Mouse (Mus musculus): ENCODE data around the gene Grasp. TPM values are rescaled to one million over a fixed set of nuclear protein-coding genes. Genes with fewer than 3 reads are reported as not detected.

The Grasp gene
- 10 to 100 TPM; 84.2 to 95.8 TPM for total RNA-seq (2021)

- peak; percentile 88 to 94 for DNase-seq (ENCODE audit: low spot score in 2 of 2)
- intact Hi-C loops (cut with DNase I): loop anchor here (1.0 to 10.0 kb wide), 4 partner anchors 11 to 851 kb away; partner anchors contain the start of gene Eif4b
Observed at GRCm38 (mm10) chr15:101224006-101224906, at the start of gene Grasp. Grasp (plus strand) TSS chr15:101224188.

- no peak for DNase-seq (ENCODE audit: low spot score in 2 of 2)
- intact Hi-C loops (cut with DNase I): loop anchor here (2.0 kb wide), 1 partner anchor 24 kb away; no protein-coding TSS in a partner anchor
Observed at GRCm38 (mm10) chr15:101174294-101175130, 49.5 kb upstream of the Grasp start.

- intact Hi-C loops (cut with DNase I): loop anchor here (2.0 kb wide), 1 partner anchor 24 kb away; no protein-coding TSS in a partner anchor
Observed at GRCm38 (mm10) chr15:101175131-101175460, 48.9 kb upstream of the Grasp start.

GRCm38 (mm10) chr15:101175613-101176283, 48.2 kb upstream of the Grasp start:
- intact Hi-C loops (cut with DNase I): loop anchor here (2.0 kb wide), 2 partner anchors 23 to 29 kb away; no protein-coding TSS in a partner anchor
- peak in 1 of 2 experiments; percentile 59 for DNase-seq (ENCODE audit: low spot score in 2 of 2)

More at GRCm38 (mm10) chr15:101175131-101175460, 48.9 kb upstream of the Grasp start:
- DNase-seq (ENCODE audit: low spot score in 2 of 2): no peak

GRCm38 (mm10) chr15:101176284-101176680, 47.7 kb upstream of the Grasp start:
- intact Hi-C loops (cut with DNase I): loop anchor here (2.0 kb wide), 1 partner anchor 29 kb away; no protein-coding TSS in a partner anchor
- no peak for DNase-seq (ENCODE audit: low spot score in 2 of 2)

- intact Hi-C loops (cut with DNase I): loop anchor here (2.0 kb wide), 1 partner anchor 30 kb away; no protein-coding TSS in a partner anchor
- peak in 1 of 2 experiments; percentile 40 for DNase-seq (ENCODE audit: low spot score in 2 of 2)
Observed at GRCm38 (mm10) chr15:101176795-101177691, 46.9 kb upstream of the Grasp start.

GRCm38 (mm10) chr15:101180363-101181105, 43.5 kb upstream of the Grasp start:
- no peak for DNase-seq (ENCODE audit: low spot score in 2 of 2)
- intact Hi-C loops (cut with DNase I): no loop called here

GRCm38 (mm10) chr15:101181106-101181466, 42.9 kb upstream of the Grasp start:
- no peak for DNase-seq (ENCODE audit: low spot score in 2 of 2)
- intact Hi-C loops (cut with DNase I): no loop called here

- DNase-seq (ENCODE audit: low spot score in 2 of 2): no peak
- intact Hi-C loops (cut with DNase I): no loop called here
Observed at GRCm38 (mm10) chr15:101181500-101181899, 42.5 kb upstream of the Grasp start.

- intact Hi-C loops (cut with DNase I): no loop called here
Observed at GRCm38 (mm10) chr15:101182676-101183075, 41.3 kb upstream of the Grasp start.

GRCm38 (mm10) chr15:101184300-101184699, 39.7 kb upstream of the Grasp start:
- DNase-seq (ENCODE audit: low spot score in 2 of 2): no peak

More at GRCm38 (mm10) chr15:101182676-101183075, 41.3 kb upstream of the Grasp start:
- no peak for DNase-seq (ENCODE audit: low spot score in 2 of 2)

GRCm38 (mm10) chr15:101185549-101185948, 38.4 kb upstream of the Grasp start:
- no peak for DNase-seq (ENCODE audit: low spot score in 2 of 2)
- intact Hi-C loops (cut with DNase I): no loop called here

More at GRCm38 (mm10) chr15:101184300-101184699, 39.7 kb upstream of the Grasp start:
- intact Hi-C loops (cut with DNase I): no loop called here

- no peak for DNase-seq (ENCODE audit: low spot score in 2 of 2)
- intact Hi-C loops (cut with DNase I): no loop called here
Observed at GRCm38 (mm10) chr15:101187907-101188306, 36.1 kb upstream of the Grasp start.

- no peak for DNase-seq (ENCODE audit: low spot score in 2 of 2)
- intact Hi-C loops (cut with DNase I): loop anchor here (10.0 kb wide), 1 partner anchor 435 kb away; no protein-coding TSS in a partner anchor
Observed at GRCm38 (mm10) chr15:101189981-101190761, 33.8 kb upstream of the Grasp start.

- no peak for DNase-seq (ENCODE audit: low spot score in 2 of 2)
- intact Hi-C loops (cut with DNase I): loop anchor here (10.0 kb wide), 1 partner anchor 436 kb away; no protein-coding TSS in a partner anchor
Observed at GRCm38 (mm10) chr15:101190762-101191150, 33.2 kb upstream of the Grasp start.

- DNase-seq (ENCODE audit: low spot score in 2 of 2): peak in 1 of 2 experiments; percentile 68
- intact Hi-C loops (cut with DNase I): loop anchor here (10.0 kb wide), 1 partner anchor 437 kb away; no protein-coding TSS in a partner anchor
Observed at GRCm38 (mm10) chr15:101191459-101192259, 32.3 kb upstream of the Grasp start.
